In the genomic region with DNA sequence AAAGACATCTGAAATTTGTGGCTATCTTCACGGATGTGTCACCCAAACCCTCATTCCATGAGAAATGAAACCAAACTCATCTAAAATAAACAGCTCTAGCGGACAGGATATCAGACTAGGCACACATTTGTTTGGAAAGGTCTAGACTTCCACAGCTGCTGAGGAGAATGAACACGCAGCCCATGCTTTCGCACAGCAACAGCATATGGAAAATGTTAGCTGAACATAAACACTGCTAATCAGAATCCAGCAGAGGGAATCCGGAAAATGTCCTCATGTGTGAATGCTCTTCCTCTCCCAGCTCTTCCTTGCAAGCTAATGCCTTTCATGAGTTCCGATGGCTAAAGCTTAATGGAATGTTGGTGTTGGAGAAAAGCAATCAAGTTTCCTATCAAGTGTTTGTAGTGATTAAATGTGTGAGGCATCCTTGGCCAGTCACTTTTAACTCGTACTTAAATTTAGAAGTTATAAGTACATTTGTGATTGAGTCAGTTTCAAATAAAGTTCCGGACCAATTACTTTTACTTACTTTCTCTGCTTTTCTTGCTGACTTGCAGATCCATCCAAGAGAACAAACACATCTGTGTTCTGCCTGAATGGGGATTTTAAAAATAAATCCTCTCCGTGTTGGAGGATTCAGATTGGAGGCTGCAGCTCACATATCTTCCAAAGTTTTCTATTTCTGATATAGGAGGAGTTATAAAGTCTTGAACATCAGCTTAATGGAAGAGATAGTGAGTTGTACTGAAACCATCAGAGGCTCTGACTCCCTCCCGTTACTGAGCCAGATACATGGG, we compare ENCODE assay signal across 8 mouse cellular contexts.
DNase-seq lines count a peak whose midpoint lies in the region; ATAC-seq and TF ChIP-seq lines count a peak whose summit lies in the region.
"Had no signal": no experiment of that assay in that cellular context is flagged by ENCODE, and none has a peak within 500 bp of the region (broad histone marks: within the 10 kb centered on the region; RNA-seq: fewer than 3 reads in every experiment).

No protein-coding gene starts in this region.

- 29% methylated on average over 10 of the region's 10 CpGs for WGBS in embryonic facial prominence, embryonic 13.5 days
- WGBS in lung, postnatal 0 days, result 22% methylated on average over 10 of the region's 10 CpGs

- 0 out of 2 replicates have a peak, but pooled peaks have one; percentile 20 for ATAC-seq in embryonic facial prominence, embryonic 13.5 days (ENCODE audit: insufficient number of reproducible peaks, insufficient read depth, low FRiP score, low TSS enrichment, low read depth)
- peak; percentile 87 for ATAC-seq in lung, postnatal 0 days

- peak; percentile 3 for DNase-seq in kidney, postnatal 14 days
- DNase-seq in kidney, adult 11 months, result no peak
- DNase-seq in embryo, embryonic 10.5 days (ENCODE audit: low spot score), result peak; percentile 69
- peak; percentile 77 for DNase-seq in lung, postnatal 0 days (ENCODE audit: low spot score)
- DNase-seq in c-Kit-positive CD71-positive TER-119-positive erythroid progenitor cells, embryonic 14.5 days (ENCODE audit: low spot score), result no peak
- DNase-seq in natural killer cell, adult 2 months (ENCODE audit: low spot score in 2 of 2), result no peak
- DNase-seq: adrenal gland, postnatal 36 days had no signal

- no peak overlapping the region for H3K4me3 ChIP-seq in embryonic facial prominence, embryonic 13.5 days
- no peak overlapping the region for H3K4me3 ChIP-seq in lung, postnatal 0 days (ENCODE audit: low read depth, low read length)

- H3K27ac ChIP-seq in embryonic facial prominence, embryonic 13.5 days, result peak overlapping the region; percentile 48
- no peak overlapping the region for H3K27ac ChIP-seq in lung, postnatal 0 days (ENCODE audit: low read length)

- H3K9me3 ChIP-seq in embryonic facial prominence, embryonic 13.5 days, result no peaks in the 10 kb centered on the region
- no peaks in the 10 kb centered on the region for H3K9me3 ChIP-seq in lung, postnatal 0 days (ENCODE audit: low read length)

- no peak for TF ChIP-seq CTCF in lung, postnatal 0 days (IDR thresholded peaks at IDR 0.05)

- peak; percentile 74 for TF ChIP-seq EP300 in lung, postnatal 0 days (IDR thresholded peaks at IDR 0.05)

- H3K27me3 ChIP-seq in embryonic facial prominence, embryonic 13.5 days, result no peaks in the 10 kb centered on the region
- no peaks in the 10 kb centered on the region for H3K27me3 ChIP-seq in lung, postnatal 0 days (replicated peaks; ENCODE audit: insufficient read depth, low read length)

- H3K4me2 ChIP-seq in embryonic facial prominence, embryonic 13.5 days, result peak overlapping the region; percentile 40
- peak overlapping the region; percentile 19; the same call in 1 of the 2 replicates for H3K4me2 ChIP-seq in lung, postnatal 0 days (replicated peaks; ENCODE audit: low read depth, low read length)

- H3K9ac ChIP-seq in embryonic facial prominence, embryonic 13.5 days, result no peak overlapping the region
- H3K9ac ChIP-seq in lung, postnatal 0 days (replicated peaks; ENCODE audit: low read depth), result no peak overlapping the region

- H3K36me3 ChIP-seq in embryonic facial prominence, embryonic 13.5 days, result no peaks in the 10 kb centered on the region
- H3K36me3 ChIP-seq in lung, postnatal 0 days (ENCODE audit: insufficient read depth, low read length), result no peaks in the 10 kb centered on the region

- peaks cover 31% of the 10 kb centered on the region for H3K4me1 ChIP-seq in embryonic facial prominence, embryonic 13.5 days
- no peaks in the 10 kb centered on the region for H3K4me1 ChIP-seq in lung, postnatal 0 days (ENCODE audit: insufficient read depth, low read depth, low read length)

Comparison
In these comparisons a context has a peak if more than half of its experiments do, and no peak if none do; other contexts are left out.
1. DNase-seq: peak in kidney, postnatal 14 days (single experiment), embryo, embryonic 10.5 days (single experiment) and lung, postnatal 0 days (single experiment); none in kidney, adult 11 months (single experiment), c-Kit-positive CD71-positive TER-119-positive erythroid progenitor cells, embryonic 14.5 days (single experiment) and natural killer cell, adult 2 months (0 of 2).